Comparison of ENCODE assay signal across 17 mouse cellular contexts in the genomic region with DNA sequence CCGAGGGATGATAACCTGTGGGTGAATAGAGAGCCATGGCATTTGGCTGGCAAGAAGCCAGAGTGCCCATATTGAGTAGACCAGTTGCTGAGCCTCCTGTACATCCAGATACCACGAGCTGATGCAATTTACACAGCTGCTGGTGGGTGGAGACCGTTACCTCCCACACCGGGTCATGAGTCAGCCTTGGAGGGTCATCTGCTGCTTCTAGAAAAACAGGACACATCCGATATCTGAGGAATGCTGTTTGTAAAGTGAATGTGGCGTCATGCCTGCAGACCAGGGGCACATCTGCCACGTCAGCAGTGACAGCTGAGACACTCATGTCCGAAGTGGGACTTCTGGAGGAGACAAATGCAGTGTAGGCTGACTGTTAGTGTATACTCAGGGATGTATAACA. TPM values are rescaled to one million over a fixed set of nuclear protein-coding genes. Genes with fewer than 3 reads are reported as not detected.
DNase-seq lines count a peak whose midpoint lies in the region; ATAC-seq lines count a peak whose summit lies in the region.
"Had no signal": no experiment of that assay in that cellular context is flagged by ENCODE, and none has a peak within 500 bp of the region (broad histone marks: within the 10 kb centered on the region; RNA-seq: fewer than 3 reads in every experiment).

No protein-coding gene starts in this region.

- ATAC-seq in heart, embryonic 11.5 days (replicated peaks; ENCODE audit: insufficient number of reproducible peaks, low FRiP score, low TSS enrichment): no peak
- ATAC-seq: forebrain, embryonic 13.5 days had no signal

- no peak overlapping the region for H3K4me2 ChIP-seq in heart, embryonic 11.5 days
- H3K4me2 ChIP-seq: embryonic facial prominence, embryonic 13.5 days; forebrain, embryonic 13.5 days; midbrain, embryonic 12.5 days had no signal

- peaks cover 11% of the 10 kb centered on the region for H3K4me1 ChIP-seq in heart, embryonic 11.5 days (ENCODE audit: control insufficient read depth, insufficient read depth, low read length)

- WGBS in heart, embryonic 11.5 days (ENCODE audit: insufficient replicate concordance): 32% methylated on average over 8 of the region's 8 CpGs

- peak; percentile 20 to 21 for DNase-seq in adrenal gland, adult 18-20 months (ENCODE audit: low spot score in 2 of 2)
- DNase-seq in adrenal gland, postnatal 25 days: no peak
- DNase-seq in heart, adult 8-10 months (ENCODE audit: low spot score): peak; percentile 33
- DNase-seq in 3T3-L1 (ENCODE audit: low read depth, low spot score): peak; percentile 96
- peak; percentile 11 to 26 for DNase-seq in heart, postnatal 10 days
- no peak for DNase-seq in B cell, adult 2 months
- DNase-seq in lung, postnatal 4 days: no peak
- DNase-seq: cerebellum, adult 11 months; kidney, postnatal 14 days; layer of hippocampus, postnatal 36 days; liver had no signal

- intact Hi-C loops in heart, postnatal 10 days (cut with DNase I): loop anchor here (5.0 kb wide), 1 partner anchor 57 kb away; no protein-coding TSS in a partner anchor

- no peaks in the 10 kb centered on the region; the same call in 1 of the 2 replicates for H3K9me3 ChIP-seq in heart, embryonic 11.5 days (replicated peaks; ENCODE audit: control insufficient read depth, low read length)
- H3K9me3 ChIP-seq: forebrain, embryonic 13.5 days; hindbrain, embryonic 10.5 days had no signal

- no peak overlapping the region for H3K27ac ChIP-seq in heart, embryonic 11.5 days (ENCODE audit: low read depth, low read length)
- H3K27ac ChIP-seq: embryonic facial prominence, embryonic 13.5 days; forebrain, embryonic 13.5 days; hindbrain, embryonic 10.5 days; midbrain, embryonic 12.5 days had no signal

- H3K4me3 ChIP-seq in heart, embryonic 11.5 days (ENCODE audit: low read depth, low read length): no peak overlapping the region
- H3K4me3 ChIP-seq: embryonic facial prominence, embryonic 13.5 days; forebrain, embryonic 13.5 days; hindbrain, embryonic 10.5 days; midbrain, embryonic 12.5 days had no signal

- H3K36me3 ChIP-seq in heart, embryonic 11.5 days (ENCODE audit: control insufficient read depth, insufficient read depth, low read length): no peaks in the 10 kb centered on the region
- H3K36me3 ChIP-seq: embryonic facial prominence, embryonic 13.5 days; hindbrain, embryonic 10.5 days; midbrain, embryonic 12.5 days had no signal

- no peak overlapping the region for H3K9ac ChIP-seq in heart, embryonic 11.5 days (ENCODE audit: low read depth, low read length)
- H3K9ac ChIP-seq: embryonic facial prominence, embryonic 13.5 days; forebrain, embryonic 13.5 days; midbrain, embryonic 12.5 days had no signal

- peaks cover 9% of the 10 kb centered on the region; the same call in 1 of the 2 replicates for H3K27me3 ChIP-seq in heart, embryonic 11.5 days (ENCODE audit: control insufficient read depth, insufficient read depth, low read length)

RNA-seq across cellular contexts. Expression of a gene that starts 3.6 kb away (rescaled TPM):
- 10 to 100 TPM; 28.0 to 34.7 TPM for total RNA-seq in adrenal gland, adult 18-20 months (2021)
- 34.6 and 35.3 TPM in 2 replicates for total RNA-seq in adrenal gland, postnatal 25 days (2021)
- total RNA-seq in heart, adult 8-10 months (2022): 10 to 100 TPM; 75.4 to 98.4 (median 87.2) TPM
- polyA plus RNA-seq in heart, embryonic 11.5 days (2014; fragmentation: Nextera tagmentation; extraction: Ambion mirVana): 8.0 and 9.8 TPM in 2 replicates
- 10 to 100 TPM; 16.2 to 17.4 TPM for total RNA-seq in heart, postnatal 10 days (2021)
- total RNA-seq: MEL had no signal

Comparison
In these comparisons a context has a peak if more than half of its experiments do, and no peak if none do; other contexts are left out.
1. DNase-seq: peak in adrenal gland, adult 18-20 months (2 of 2), heart, adult 8-10 months (single experiment), 3T3-L1 (single experiment) and heart, postnatal 10 days (2 of 2); none in adrenal gland, postnatal 25 days (single experiment), B cell, adult 2 months (0 of 2) and lung, postnatal 4 days (0 of 2).